Comparison of ENCODE assay signal across 7 mouse cellular contexts in genomic region chr13:115101355-115102191, GRCm38 (mm10). TPM values are rescaled to one million over a fixed set of nuclear protein-coding genes. Genes with fewer than 3 reads are reported as not detected.
DNase-seq lines count a peak whose midpoint lies in the region; ATAC-seq lines count a peak whose summit lies in the region.

Gene Gm49395 (minus strand): TSS chr13:115101921.
Gene Itga1 (minus strand): TSS chr13:115101964.

- H3K27ac ChIP-seq in embryonic facial prominence, embryonic 10.5 days (replicated peaks), result peak within 1 kb of the TSS; percentile 65
- peak within 1 kb of the TSS; percentile 84 for H3K27ac ChIP-seq in intestine, embryonic 15.5 days
- H3K27ac ChIP-seq in limb, embryonic 10.5 days, result peak within 1 kb of the TSS; percentile 87
- peak within 1 kb of the TSS; percentile 63 for H3K27ac ChIP-seq in midbrain, embryonic 10.5 days (replicated peaks)

- peaks cover 42% of the 10 kb centered on the region for H3K27me3 ChIP-seq in embryonic facial prominence, embryonic 10.5 days (replicated peaks; ENCODE audit: low read depth, poor library complexity, severe bottlenecking)
- no peaks in the 10 kb centered on the region for H3K27me3 ChIP-seq in intestine, embryonic 15.5 days (replicated peaks)
- H3K27me3 ChIP-seq in limb, embryonic 10.5 days (ENCODE audit: low read depth, poor library complexity, severe bottlenecking), result 0 out of 2 replicates have a peak, but pooled peaks cover 4% of the 10 kb centered on the region
- peaks cover 54% of the 10 kb centered on the region for H3K27me3 ChIP-seq in midbrain, embryonic 10.5 days (ENCODE audit: low read depth, poor library complexity, severe bottlenecking)

- peak; percentile 89 for DNase-seq in adrenal gland, postnatal 14 days
- DNase-seq in embryonic facial prominence, embryonic 10.5 days (ENCODE audit: low spot score), result peak; percentile 70
- DNase-seq in gastrocnemius, postnatal 4 days (ENCODE audit: low spot score in 2 of 2), result peak; percentile 61 to 82
- peak; percentile 74 for DNase-seq in limb, embryonic 10.5 days (ENCODE audit: low spot score)
- DNase-seq in midbrain, embryonic 10.5 days (ENCODE audit: low spot score), result peak; percentile 65
- peak; percentile 46 for DNase-seq in right cerebral cortex, postnatal 4 days

- peak within 1 kb of the TSS; percentile 86 for H3K4me2 ChIP-seq in intestine, embryonic 15.5 days (replicated peaks)

- H3K9me3 ChIP-seq in embryonic facial prominence, embryonic 10.5 days, result no peaks in the 10 kb centered on the region
- H3K9me3 ChIP-seq in intestine, embryonic 15.5 days, result no peaks in the 10 kb centered on the region
- H3K9me3 ChIP-seq in limb, embryonic 10.5 days (replicated peaks), result no peaks in the 10 kb centered on the region
- H3K9me3 ChIP-seq in midbrain, embryonic 10.5 days (replicated peaks), result no peaks in the 10 kb centered on the region

- peak within 1 kb of the TSS; percentile 66 for H3K4me3 ChIP-seq in embryonic facial prominence, embryonic 10.5 days
- H3K4me3 ChIP-seq in intestine, embryonic 15.5 days (replicated peaks), result peak within 1 kb of the TSS; percentile 56
- peak within 1 kb of the TSS; percentile 64 for H3K4me3 ChIP-seq in limb, embryonic 10.5 days
- H3K4me3 ChIP-seq in midbrain, embryonic 10.5 days, result peak within 1 kb of the TSS; percentile 59

- ATAC-seq in intestine, embryonic 15.5 days, result peak; percentile 95

- WGBS in embryonic facial prominence, embryonic 10.5 days, result under 1% methylated on average over 39 of the region's 39 CpGs
- WGBS in intestine, embryonic 15.5 days, result under 1% methylated on average over 39 of the region's 39 CpGs
- 0% methylated on average over 39 of the region's 39 CpGs for WGBS in limb, embryonic 10.5 days
- under 1% methylated on average over 39 of the region's 39 CpGs for WGBS in midbrain, embryonic 10.5 days

- peak within 1 kb of the TSS; percentile 63 for H3K9ac ChIP-seq in intestine, embryonic 15.5 days

- H3K36me3 ChIP-seq in embryonic facial prominence, embryonic 10.5 days (replicated peaks), result no peaks in the 10 kb centered on the region
- H3K36me3 ChIP-seq in intestine, embryonic 15.5 days, result no peaks in the 10 kb centered on the region
- H3K36me3 ChIP-seq in limb, embryonic 10.5 days, result no peaks in the 10 kb centered on the region
- H3K36me3 ChIP-seq in midbrain, embryonic 10.5 days, result no peaks in the 10 kb centered on the region

- peaks cover 12% of the 10 kb centered on the region for H3K4me1 ChIP-seq in embryonic facial prominence, embryonic 10.5 days
- 0 out of 2 replicates have a peak, but pooled peaks cover 3% of the 10 kb centered on the region for H3K4me1 ChIP-seq in intestine, embryonic 15.5 days (replicated peaks)
- H3K4me1 ChIP-seq in limb, embryonic 10.5 days, result peaks cover 21% of the 10 kb centered on the region
- peaks cover 16% of the 10 kb centered on the region for H3K4me1 ChIP-seq in midbrain, embryonic 10.5 days

RNA-seq across cellular contexts. Expression of gene Gm49395, which starts in this region (rescaled TPM):
- 7.0 and 14.0 TPM in 2 replicates for total RNA-seq in adrenal gland, postnatal 14 days (2021)
- 2.1 and 2.7 TPM in 2 replicates for polyA plus RNA-seq in embryonic facial prominence, embryonic 10.5 days (2016; fragmentation: Nextera tagmentation; extraction: Ambion mirVana)
- 1 to 10 TPM; 7.2 to 7.5 TPM for total RNA-seq in gastrocnemius, postnatal 4 days (2021)
- 5.4 TPM in 2 replicates for polyA plus RNA-seq in intestine, embryonic 15.5 days (2015; fragmentation: Nextera tagmentation; extraction: Ambion mirVana)
- 1.7 and 3.2 TPM in 2 replicates for polyA plus RNA-seq in limb, embryonic 10.5 days (2016; fragmentation: Nextera tagmentation; extraction: Ambion mirVana)
- 1.5 and 2.2 TPM in 2 replicates for polyA plus RNA-seq in midbrain, embryonic 10.5 days (2016; fragmentation: Nextera tagmentation; extraction: Ambion mirVana)

RNA-seq across cellular contexts. Expression of gene Itga1, which starts in this region (rescaled TPM):
- total RNA-seq in adrenal gland, postnatal 14 days (2021), result 49.7 and 50.3 TPM in 2 replicates
- 2.3 and 2.9 TPM in 2 replicates for polyA plus RNA-seq in embryonic facial prominence, embryonic 10.5 days (2016; fragmentation: Nextera tagmentation; extraction: Ambion mirVana)
- total RNA-seq in gastrocnemius, postnatal 4 days (2021), result 10 to 100 TPM; 37.7 to 40.4 TPM
- 17.4 and 18.0 TPM in 2 replicates for polyA plus RNA-seq in intestine, embryonic 15.5 days (2015; fragmentation: Nextera tagmentation; extraction: Ambion mirVana)
- 4.0 and 4.2 TPM in 2 replicates for polyA plus RNA-seq in limb, embryonic 10.5 days (2016; fragmentation: Nextera tagmentation; extraction: Ambion mirVana)
- polyA plus RNA-seq in midbrain, embryonic 10.5 days (2016; fragmentation: Nextera tagmentation; extraction: Ambion mirVana), result 3.9 and 4.7 TPM in 2 replicates

Comparison
In these comparisons a context has a peak if more than half of its experiments do, and no peak if none do; other contexts are left out.
1. Peak in every context shown above with its lines: DNase-seq, ATAC-seq, H3K4me3 ChIP-seq and H3K27ac ChIP-seq.